Mouse (Mus musculus) frontal cortex, postnatal 36 days (tissue): ENCODE results near the gene Slc26a8.

Experiments used
- DNase-seq, 2 experiments: peaks; one replicate each; pipeline ENCODE4 v3.0.0; 2022; ENCODE audit warnings: low spot score in 2 of 2

Slc26a8 gene

GRCm38 (mm10) chr17:28698672-28699071, 8.6 kb upstream of the Slc26a8 start:
- no peak for DNase-seq

- DNase-seq: no peak
Measured at GRCm38 (mm10) chr17:28698245-28698644, 8.2 kb upstream of the Slc26a8 start.

- DNase-seq: peak in 1 of 2 experiments; percentile 39
Measured at GRCm38 (mm10) chr17:28697290-28698195, 7.5 kb upstream of the Slc26a8 start.

GRCm38 (mm10) chr17:28696641-28697040, 6.6 kb upstream of the Slc26a8 start:
- no peak for DNase-seq

- no peak for DNase-seq
Measured at GRCm38 (mm10) chr17:28694832-28695231, 4.8 kb upstream of the Slc26a8 start.

- no peak for DNase-seq
Measured at GRCm38 (mm10) chr17:28694078-28694477, 4.0 kb upstream of the Slc26a8 start.

- DNase-seq: no peak
Measured at GRCm38 (mm10) chr17:28693086-28693485, 3.1 kb upstream of the Slc26a8 start.

GRCm38 (mm10) chr17:28692341-28692710, 2.3 kb upstream of the Slc26a8 start:
- peak in 1 of 2 experiments; percentile 57 for DNase-seq

- no peak for DNase-seq
Measured at GRCm38 (mm10) chr17:28691687-28692340, 1.8 kb upstream of the Slc26a8 start.

- DNase-seq: peak; percentile 99 to 100
Measured at GRCm38 (mm10) chr17:28690776-28691686, 998 bp upstream of the Slc26a8 start, which contains the start of gene Mapk14. Mapk14 (plus strand) TSS chr17:28691329.

GRCm38 (mm10) chr17:28687354-28687753, 2.7 kb downstream of the Slc26a8 start:
- no peak for DNase-seq

GRCm38 (mm10) chr17:28684631-28685030, 5.4 kb downstream of the Slc26a8 start:
- no peak for DNase-seq

GRCm38 (mm10) chr17:28683601-28684000, 6.4 kb downstream of the Slc26a8 start:
- DNase-seq: no peak

- no peak for DNase-seq
Measured at GRCm38 (mm10) chr17:28682311-28683084, 7.5 kb downstream of the Slc26a8 start.

GRCm38 (mm10) chr17:28659564-28659963, 30.5 kb downstream of the Slc26a8 start:
- DNase-seq: no peak

GRCm38 (mm10) chr17:28657936-28658335, 32.1 kb downstream of the Slc26a8 start:
- no peak for DNase-seq

GRCm38 (mm10) chr17:28650268-28650667, 39.8 kb downstream of the Slc26a8 start:
- no peak for DNase-seq

- DNase-seq: peak; percentile 60 to 76
Measured at GRCm38 (mm10) chr17:28648607-28649370, 41.2 kb downstream of the Slc26a8 start.

- DNase-seq: no peak
Measured at GRCm38 (mm10) chr17:28646221-28646620, 43.8 kb downstream of the Slc26a8 start.

- DNase-seq: no peak
Measured at GRCm38 (mm10) chr17:28644112-28644511, 45.9 kb downstream of the Slc26a8 start.
